Mouse (Mus musculus) midbrain, embryonic 14.5 days (tissue): ENCODE measurements around the gene Map3k11. TPM values are rescaled to one million over a fixed set of nuclear protein-coding genes. Genes with fewer than 3 reads are reported as not detected.
A peak's percentile ranks its signal among the peaks of the same experiment; 100 is the strongest.

Experiments
- ATAC-seq: fragments of 200-750 bp; cut with Nextera tagmentation; 2 replicates; pipeline ENCODE4 v1.8.0; 2017; ENCODE audit warnings: moderate number of reproducible peaks, moderate library complexity; ENCODE audit not compliant: low FRiP score, low TSS enrichment
- DNase-seq: peaks from one replicate; pipeline ENCODE4 v3.0.0-alpha.2; 2015
- H3K27ac ChIP-seq: fragments of 300-500 bp; sonication (generic); replicated peaks from 2 replicates; pipeline ENCODE4 v1.5.1; 2014; ENCODE audit warnings: mild to moderate bottlenecking, low read depth, low read length, moderate library complexity
- H3K27me3 ChIP-seq: fragments of 300-500 bp; sonication (generic); 2 replicates; pipeline ENCODE4 v1.6.1; 2014; ENCODE audit warnings: low read length, control low read depth, mixed read lengths; ENCODE audit not compliant: control insufficient read depth, insufficient read depth
- H3K36me3 ChIP-seq: fragments of 300-500 bp; sonication (generic); 2 replicates; pipeline ENCODE4 v1.6.1; 2014; ENCODE audit warnings: low read length, control low read depth; ENCODE audit not compliant: control insufficient read depth, insufficient read depth
- H3K4me1 ChIP-seq: fragments of 300-500 bp; sonication (generic); 2 replicates; pipeline ENCODE4 v1.6.1; 2014; ENCODE audit warnings: mild to moderate bottlenecking, antibody characterized with exemption, low read length, control low read depth; ENCODE audit not compliant: control insufficient read depth, insufficient read depth
- H3K4me2 ChIP-seq: fragments of 300-500 bp; sonication (generic); 2 replicates; pipeline ENCODE4 v1.6.1; 2014; ENCODE audit warnings: mild to moderate bottlenecking, low read length, moderate library complexity
- H3K4me3 ChIP-seq: fragments of 300-500 bp; sonication (generic); replicated peaks from 2 replicates; pipeline ENCODE4 v1.5.1; 2014; ENCODE audit warnings: low read depth, low read length
- H3K9ac ChIP-seq: fragments of 300-500 bp; sonication (generic); replicated peaks from 2 replicates; pipeline ENCODE4 v1.6.1; 2014; ENCODE audit warnings: mild to moderate bottlenecking, low read length, moderate library complexity
- H3K9me3 ChIP-seq: fragments of 300-500 bp; sonication (generic); 2 replicates; pipeline ENCODE4 v1.6.1; 2016; ENCODE audit warnings: low read length, control low read depth, mixed read lengths; ENCODE audit not compliant: control insufficient read depth
- WGBS: fragments of 180-500 bp; shearing (Covaris S2); extraction: QIAGEN DNeasy Blood & Tissue Kit; methylation state at CpG from one replicate; pipeline ENCODE4 v1.1.7; 2014; 5-methylcytosine and 5-hydroxymethylcytosine counted together
- polyA plus RNA-seq: library from polyadenylated mRNA; unstranded; fragments of >200 nt; fragmentation: Nextera tagmentation; extraction: Ambion mirVana; gene quantifications from 2 replicates; pipeline ENCODE4 v1.2.1, GENCODE M21; 2014

The Map3k11 gene
- polyA plus RNA-seq, 1 experiment from 2014 or later: 12.1 TPM

DNA sequence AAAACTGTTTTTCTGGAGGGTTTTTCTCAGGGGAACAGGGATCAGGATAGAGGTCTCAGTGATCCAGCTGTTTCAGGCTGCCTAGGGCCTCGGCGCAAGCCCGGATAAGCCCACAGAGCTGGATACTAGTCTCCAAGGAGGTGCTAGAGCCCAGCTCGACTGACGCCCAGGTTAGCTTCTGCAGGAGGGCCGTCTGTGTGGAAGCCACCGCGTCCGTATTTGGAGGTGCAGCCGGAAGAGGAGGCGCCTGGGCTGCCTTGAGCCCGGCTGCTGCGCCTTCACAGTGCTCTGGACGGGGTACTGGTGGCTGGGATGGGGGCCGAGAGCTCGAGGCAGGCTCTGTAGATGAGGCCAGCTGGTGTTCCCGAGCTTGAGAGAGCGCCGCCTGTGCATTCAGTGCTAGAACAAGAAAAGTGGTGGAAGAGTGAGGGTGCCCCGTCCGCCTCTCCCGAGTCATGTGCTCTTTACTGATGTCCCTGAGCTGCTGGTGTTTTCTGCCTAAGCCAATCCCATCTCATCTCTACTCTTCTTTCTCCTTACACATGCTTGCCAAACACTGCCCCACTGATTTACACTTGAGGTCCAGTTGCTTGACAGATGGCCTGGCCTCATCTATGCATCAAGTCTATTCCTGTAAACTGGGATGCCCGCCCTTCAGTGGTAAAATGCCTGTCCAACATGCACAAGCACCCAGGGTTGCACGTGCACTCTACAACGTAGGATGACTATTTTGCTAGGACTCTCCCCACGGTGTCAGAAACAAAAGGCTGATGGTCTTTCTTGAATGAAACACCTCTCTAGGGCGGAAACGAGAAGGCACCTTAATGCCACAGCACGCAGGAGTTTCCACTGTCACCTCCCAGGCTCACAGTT, 42.0 kb downstream of the Map3k11 start:
- H3K4me3 ChIP-seq: peak overlapping the region; percentile 99
- no peaks in the 10 kb centered on the region for H3K9me3 ChIP-seq
- H3K36me3 ChIP-seq: peaks cover 8% of the 10 kb centered on the region
- 76% methylated on average over 29 of the region's 29 CpGs for WGBS
- peaks cover 46% of the 10 kb centered on the region for H3K4me1 ChIP-seq
- DNase-seq (no peak), ATAC-seq (no peak)
- no peak overlapping the region for H3K27ac ChIP-seq
- H3K4me2 ChIP-seq: peak overlapping the region; percentile 100
- no peaks in the 10 kb centered on the region for H3K27me3 ChIP-seq
- peak overlapping the region; percentile 72 for H3K9ac ChIP-seq

DNA sequence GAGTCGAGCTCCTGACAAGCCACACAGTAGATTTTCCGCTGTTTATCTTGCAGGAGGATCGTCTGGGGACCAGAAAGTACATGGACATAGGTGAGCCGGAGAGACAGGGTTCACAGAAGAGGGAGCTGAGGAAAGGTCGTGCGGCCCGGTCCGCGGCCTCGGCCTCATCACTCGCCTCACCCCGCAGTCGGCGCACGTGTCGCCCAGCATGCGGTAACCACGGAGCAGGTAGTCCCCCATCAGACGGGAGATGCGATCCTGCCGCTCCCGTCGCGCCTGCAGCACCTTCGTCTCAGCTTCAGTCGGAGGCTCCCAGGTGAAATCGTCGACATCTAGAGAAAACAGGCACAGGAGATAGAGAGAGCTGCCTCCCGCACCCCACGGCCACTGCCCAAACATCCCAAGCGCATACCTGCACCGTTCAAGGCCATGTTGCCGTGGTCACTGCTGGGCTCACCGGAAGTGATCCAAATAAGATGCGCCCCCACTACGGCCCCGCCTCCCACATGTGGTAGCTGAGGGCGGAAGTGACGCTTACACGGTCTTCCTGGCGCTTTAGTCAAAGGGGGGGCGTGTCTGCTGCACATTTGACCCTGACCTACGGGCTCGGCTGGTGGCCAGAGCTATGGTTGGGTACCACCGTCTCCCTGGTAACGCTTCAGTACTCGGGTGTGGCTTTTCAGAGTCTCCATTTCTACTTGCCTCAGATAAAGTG, 42.9 kb downstream of the Map3k11 start:
- H3K27ac ChIP-seq: peak overlapping the region; percentile 63
- no peaks in the 10 kb centered on the region for H3K27me3 ChIP-seq
- H3K4me1 ChIP-seq: peaks cover 37% of the 10 kb centered on the region
- ATAC-seq (peak; percentile 85), DNase-seq (peak; percentile 98)
- under 1% methylated on average over 47 of the region's 47 CpGs for WGBS
- peaks cover 5% of the 10 kb centered on the region for H3K36me3 ChIP-seq
- no peaks in the 10 kb centered on the region for H3K9me3 ChIP-seq
- peak overlapping the region; percentile 99 for H3K4me3 ChIP-seq
- peak overlapping the region; percentile 72 for H3K9ac ChIP-seq
- H3K4me2 ChIP-seq: peak overlapping the region; percentile 99

DNA sequence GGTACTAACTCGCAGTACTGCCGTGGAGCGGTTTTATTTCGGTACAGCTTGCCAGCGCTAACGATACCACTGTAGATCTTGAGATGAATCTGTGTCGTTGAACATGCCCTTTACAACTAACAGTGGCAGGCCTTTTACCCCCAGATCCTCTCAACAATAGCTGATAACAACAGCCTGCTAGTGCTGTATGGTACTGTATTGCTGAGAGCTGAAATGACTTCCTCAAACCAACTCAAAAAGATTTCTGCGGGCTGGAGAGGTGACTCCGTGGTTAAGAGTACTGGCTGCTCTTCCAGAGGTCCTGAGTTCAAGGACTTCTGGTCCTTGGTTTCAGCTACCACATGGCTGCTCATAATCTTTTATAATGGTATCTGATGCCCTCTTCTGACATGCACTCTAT, 45.8 kb downstream of the Map3k11 start:
- Histone ChIP-seq H3K4me3 (no peak overlapping the region), H3K4me2 (no peak overlapping the region), H3K27ac (no peak overlapping the region), H3K36me3 (no peaks in the 10 kb centered on the region), H3K27me3 (no peaks in the 10 kb centered on the region), H3K9ac (no peak overlapping the region), H3K9me3 (no peaks in the 10 kb centered on the region), H3K4me1 (peaks cover 17% of the 10 kb centered on the region)
- ATAC-seq (no peak), DNase-seq (no peak)
- WGBS: 81% methylated on average over 9 of the region's 9 CpGs

DNA sequence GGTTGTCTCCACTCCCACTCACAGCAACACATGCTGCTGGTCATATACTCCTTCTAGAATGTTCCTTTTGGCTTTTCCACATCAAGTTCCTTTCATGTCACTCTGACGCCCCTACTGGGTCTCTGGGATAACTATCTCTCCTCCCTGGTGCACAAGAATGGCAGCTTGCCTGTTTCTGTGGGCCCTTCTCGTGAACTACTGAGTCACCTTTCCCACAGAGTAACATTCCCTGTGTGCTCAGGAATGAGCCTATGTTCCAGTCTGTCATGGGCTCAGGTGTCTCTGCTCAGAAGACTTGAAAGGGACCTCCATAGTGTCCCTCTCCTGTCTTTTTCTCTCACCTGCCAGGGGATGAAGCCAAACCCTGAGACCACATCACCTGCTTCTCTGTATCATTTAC, 50.9 kb downstream of the Map3k11 start:
- H3K27ac ChIP-seq: no peak overlapping the region
- no peaks in the 10 kb centered on the region for H3K36me3 ChIP-seq
- H3K27me3 ChIP-seq: peaks cover 10% of the 10 kb centered on the region; the same call in 1 of the 2 replicates
- ATAC-seq: no peak
- H3K4me2 ChIP-seq: no peak overlapping the region
- H3K9me3 ChIP-seq: no peaks in the 10 kb centered on the region
- H3K4me1 ChIP-seq: peaks cover 21% of the 10 kb centered on the region
- 53% methylated on average over 2 of the region's 2 CpGs for whole genome bisulfite sequencing
- no peak for DNase-seq
- no peak overlapping the region for H3K9ac ChIP-seq
- no peak overlapping the region for H3K4me3 ChIP-seq

DNA sequence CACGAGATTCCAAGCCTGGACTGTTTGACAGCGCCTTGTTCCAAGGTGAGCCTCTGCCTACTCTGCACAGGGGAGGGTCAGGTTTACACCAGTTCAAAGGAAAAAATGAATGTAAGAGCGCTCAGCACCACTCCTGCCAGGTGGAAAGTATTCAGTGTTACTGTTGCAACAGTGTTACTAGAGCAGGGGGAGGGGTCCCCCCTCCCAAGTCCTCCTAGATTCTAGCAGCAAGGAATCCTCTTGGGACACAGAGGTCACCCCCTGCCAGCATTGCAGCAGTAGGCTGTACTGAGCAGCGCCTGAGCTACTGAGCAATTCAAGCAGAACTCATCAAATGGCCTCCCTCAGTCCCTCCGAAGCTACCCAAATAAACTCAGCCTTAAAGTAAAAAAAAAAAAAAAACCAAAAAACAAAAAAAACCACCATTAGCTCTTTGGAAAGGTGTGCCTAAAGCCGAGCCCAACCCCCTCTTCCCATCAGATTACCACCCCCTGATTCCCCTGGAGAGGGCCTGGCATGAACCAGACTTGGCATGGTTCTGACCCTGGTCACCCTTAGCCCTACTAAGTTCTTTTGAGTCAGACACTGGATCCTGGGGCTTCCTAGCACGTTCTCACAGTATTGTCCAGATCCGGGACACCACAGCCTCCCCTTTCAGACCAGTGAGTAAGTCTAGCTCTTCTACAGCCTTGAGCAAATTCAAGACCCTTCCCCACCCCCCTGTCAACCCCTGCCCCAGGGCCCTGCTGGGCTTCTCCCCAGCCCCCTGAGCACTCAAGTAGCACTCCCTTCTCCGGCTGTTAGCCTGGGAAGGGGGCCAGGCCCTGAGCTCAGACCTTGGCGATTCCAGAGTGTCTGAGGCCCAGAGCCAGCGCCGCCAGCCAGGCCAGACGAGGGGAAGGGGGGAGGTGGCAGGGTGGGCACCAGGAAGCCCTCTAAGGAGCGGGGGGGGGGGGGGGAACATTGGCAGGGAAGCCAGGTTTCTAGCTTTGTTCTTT, 52.1 kb downstream of the Map3k11 start, which contains the start of gene Ltbp3:
Gene Ltbp3 (plus strand): TSS at position 585 of the 998 bp plus-strand sequence.
- Histone ChIP-seq H3K4me1 (peaks cover 25% of the 10 kb centered on the region), H3K4me2 (peak within 1 kb of the TSS; percentile 94), H3K27me3 (peaks cover 22% of the 10 kb centered on the region; the same call in 1 of the 2 replicates), H3K9me3 (no peaks in the 10 kb centered on the region), H3K36me3 (no peaks in the 10 kb centered on the region), H3K9ac (peak within 1 kb of the TSS; percentile 75), H3K27ac (peak within 1 kb of the TSS; percentile 68), H3K4me3 (peak within 1 kb of the TSS; percentile 51)
- 17% methylated on average over 13 of the region's 14 CpGs for WGBS
- ATAC-seq: peak; percentile 60
- peak; percentile 68 for DNase-seq

DNA sequence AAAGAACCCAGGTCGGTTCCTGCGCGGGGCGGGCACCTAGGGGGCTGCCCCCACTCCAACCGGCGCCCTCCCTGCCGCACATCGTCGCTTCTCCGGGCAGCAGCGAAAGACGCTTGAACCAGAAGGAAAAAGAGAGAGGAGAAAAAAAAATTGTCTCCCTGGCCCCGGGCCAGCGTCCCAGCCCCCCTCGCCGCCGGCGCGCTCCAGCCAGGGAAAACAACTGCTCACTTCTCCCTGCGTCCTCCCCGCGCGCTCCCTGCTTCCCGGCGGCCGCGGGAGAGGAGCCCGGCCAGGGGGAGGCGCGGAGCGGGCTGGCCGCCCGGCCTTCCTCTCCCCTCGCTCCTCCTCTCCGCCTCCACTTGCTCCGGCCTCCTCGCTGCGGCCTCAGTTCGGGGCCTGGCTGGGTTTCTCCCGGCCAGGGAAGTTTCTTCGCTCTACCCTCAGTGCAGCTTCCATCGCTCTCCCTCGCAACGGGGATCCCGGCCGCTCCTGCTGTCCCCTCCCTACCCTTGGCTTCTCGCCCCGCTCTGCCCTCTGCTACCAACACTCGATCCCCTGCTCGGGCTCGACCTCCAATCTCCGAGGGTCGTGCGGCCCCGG, 53.2 kb downstream of the Map3k11 start:
- Histone ChIP-seq H3K4me2 (peak overlapping the region; percentile 94), H3K36me3 (no peaks in the 10 kb centered on the region), H3K27ac (peak overlapping the region; percentile 68), H3K9ac (peak overlapping the region; percentile 75), H3K9me3 (no peaks in the 10 kb centered on the region), H3K27me3 (peaks cover 25% of the 10 kb centered on the region; the same call in 1 of the 2 replicates), H3K4me3 (peak overlapping the region; percentile 51), H3K4me1 (peaks cover 36% of the 10 kb centered on the region)
- ATAC-seq: peak; percentile 72
- 2% methylated on average over 53 of the region's 55 CpGs for WGBS
- DNase-seq: peak; percentile 82

DNA sequence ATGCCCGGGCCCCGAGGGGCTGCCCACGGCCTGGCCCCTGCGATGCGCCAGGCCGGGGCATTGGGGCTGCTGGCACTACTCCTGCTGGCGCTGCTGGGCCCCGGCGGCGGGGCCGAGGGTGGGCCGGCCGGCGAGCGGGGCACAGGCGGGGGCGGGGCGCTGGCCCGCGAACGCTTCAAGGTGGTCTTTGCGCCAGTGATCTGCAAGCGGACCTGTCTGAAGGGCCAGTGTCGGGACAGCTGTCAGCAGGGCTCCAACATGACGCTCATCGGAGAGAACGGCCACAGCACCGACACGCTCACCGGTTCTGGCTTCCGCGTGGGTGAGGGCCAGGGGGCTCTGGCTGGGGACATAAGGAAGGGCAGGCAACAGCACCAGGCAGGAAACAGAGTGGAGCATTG, 53.7 kb downstream of the Map3k11 start:
- Histone ChIP-seq H3K4me2 (peak overlapping the region; percentile 94), H3K36me3 (no peaks in the 10 kb centered on the region), H3K4me3 (peak overlapping the region; percentile 51), H3K9ac (peak overlapping the region; percentile 75), H3K9me3 (no peaks in the 10 kb centered on the region), H3K27ac (peak overlapping the region; percentile 68), H3K27me3 (peaks cover 25% of the 10 kb centered on the region; the same call in 1 of the 2 replicates), H3K4me1 (peaks cover 36% of the 10 kb centered on the region)
- ATAC-seq (peak; percentile 51; the same call in 1 of the 2 replicates), DNase-seq (peak; percentile 52)
- 2% methylated on average over 32 of the region's 32 CpGs for whole genome bisulfite sequencing
